Mouse (Mus musculus) spleen, adult 2 months (tissue): ENCODE data around the gene Bloc1s3.

Source experiments
- CTCF ChIP-seq: fragments of 200-500 bp; IDR thresholded peaks from 2 replicates; pipeline ENCODE4 v1.5.1; 2011; ENCODE audit warnings: mild to moderate bottlenecking, inconsistent platforms; ENCODE audit not compliant: insufficient read depth, insufficient read length, insufficient replicate concordance; ENCODE audit errors: extremely low read depth
- POLR2A ChIP-seq: fragments of 200-500 bp; IDR thresholded peaks from 2 replicates; pipeline ENCODE4 v1.6.1; 2011; ENCODE audit warnings: low read depth, low read length, inconsistent platforms

- TF ChIP-seq CTCF = no peak
- TF ChIP-seq POLR2A = no peak
These were observed 12.0 kb downstream of the Bloc1s3 start for GRCm38 (mm10) chr7:19496214-19496555.
